Mouse (Mus musculus) liver, embryonic 13.5 days (tissue): ENCODE measurements at regions not wholly inside any gene's neighbourhood (a gene's known extent, or its start where the extent isn't known, plus 50 kb on each side); places are given as distances from the start of the nearest gene placed in this dataset.

Source experiments
- ATAC-seq: fragments of 200-750 bp; cut with Nextera tagmentation; 2 replicates; pipeline ENCODE4 v1.8.0; 2017; ENCODE audit warnings: low read depth, mild to moderate bottlenecking, moderate number of reproducible peaks, moderate library complexity
- DNase-seq: peaks from one replicate; pipeline ENCODE4 v3.0.0; 2022
- H3K27ac ChIP-seq: fragments of 300-500 bp; sonication (generic); 2 replicates; pipeline ENCODE4 v1.5.1; 2015; ENCODE audit warnings: moderate library complexity, mild to moderate bottlenecking, inconsistent platforms
- H3K27me3 ChIP-seq: fragments of 300-500 bp; sonication (generic); 2 replicates; pipeline ENCODE4 v1.6.1; 2015; ENCODE audit warnings: mild to moderate bottlenecking, inconsistent platforms
- H3K36me3 ChIP-seq: fragments of 300-500 bp; sonication (generic); 2 replicates; pipeline ENCODE4 v1.6.1; 2015; ENCODE audit warnings: mild to moderate bottlenecking, inconsistent platforms
- H3K4me1 ChIP-seq: fragments of 300-500 bp; sonication (generic); replicated peaks from 2 replicates; pipeline ENCODE4 v1.6.1; 2015; ENCODE audit warnings: inconsistent platforms
- H3K4me2 ChIP-seq: fragments of 300-500 bp; sonication (generic); 2 replicates; pipeline ENCODE4 v1.6.1; 2015; ENCODE audit warnings: inconsistent platforms, mild to moderate bottlenecking, moderate library complexity
- H3K4me3 ChIP-seq: fragments of 300-500 bp; sonication (generic); replicated peaks from 2 replicates; pipeline ENCODE4 v1.5.1; 2015; ENCODE audit warnings: mild to moderate bottlenecking, inconsistent platforms
- H3K9ac ChIP-seq: fragments of 300-500 bp; sonication (generic); 2 replicates; pipeline ENCODE4 v1.6.1; 2015; ENCODE audit warnings: mild to moderate bottlenecking, inconsistent platforms
- H3K9me3 ChIP-seq: fragments of 300-500 bp; sonication (generic); replicated peaks from 2 replicates; pipeline ENCODE4 v1.6.1; 2016; ENCODE audit warnings: inconsistent platforms
- WGBS: fragments of 180-500 bp; shearing (Covaris S2); methylation state at CpG from one replicate; pipeline ENCODE4 v1.1.7; 2015; ENCODE audit not compliant: insufficient replicate concordance; 5-methylcytosine and 5-hydroxymethylcytosine counted together

GRCm38 (mm10) chr13:47846713-47847112, 414.3 kb upstream of the Id4 start:
- no peaks in the 10 kb centered on the region; the same call in 1 of the 2 replicates for H3K9me3 ChIP-seq
- H3K4me3 ChIP-seq, result no peak overlapping the region
- no peak for DNase-seq
- ATAC-seq, result no peak
- 64% methylated on average over 3 of the region's 3 CpGs for WGBS
- H3K36me3 ChIP-seq, result no peaks in the 10 kb centered on the region
- no peak overlapping the region for H3K27ac ChIP-seq
- no peak overlapping the region for H3K4me2 ChIP-seq
- H3K27me3 ChIP-seq, result no peaks in the 10 kb centered on the region
- no peak overlapping the region for H3K9ac ChIP-seq
- H3K4me1 ChIP-seq, result no peaks in the 10 kb centered on the region

- no peak for DNase-seq
- H3K4me2 ChIP-seq, result no peak overlapping the region
- H3K27ac ChIP-seq, result no peak overlapping the region
- no peak overlapping the region for H3K9ac ChIP-seq
- no peak overlapping the region for H3K4me3 ChIP-seq
- no peaks in the 10 kb centered on the region for H3K4me1 ChIP-seq
- WGBS, result 52% methylated on average over 11 of the region's 11 CpGs
- ATAC-seq, result no peak
- H3K27me3 ChIP-seq, result no peaks in the 10 kb centered on the region
- H3K36me3 ChIP-seq, result no peaks in the 10 kb centered on the region
- no peaks in the 10 kb centered on the region for H3K9me3 ChIP-seq
These were observed 412.4 kb upstream of the Id4 start for GRCm38 (mm10) chr13:47848371-47849188.

- H3K27me3 ChIP-seq, result 0 out of 2 replicates have a peak, but pooled peaks cover 6% of the 10 kb centered on the region
- 2% methylated on average over 22 of the region's 22 CpGs for WGBS
- DNase-seq (no peak), ATAC-seq (no peak)
- no peaks in the 10 kb centered on the region for H3K4me1 ChIP-seq
- H3K4me3 ChIP-seq, result no peak overlapping the region
- no peaks in the 10 kb centered on the region for H3K9me3 ChIP-seq
- H3K27ac ChIP-seq, result no peak overlapping the region
- H3K36me3 ChIP-seq, result no peaks in the 10 kb centered on the region
- no peak overlapping the region for H3K4me2 ChIP-seq
- H3K9ac ChIP-seq, result no peak overlapping the region
These were observed 405.5 kb upstream of the Id4 start for GRCm38 (mm10) chr13:47855422-47856108.

GRCm38 (mm10) chr13:47858946-47859345, 402.1 kb upstream of the Id4 start:
- ATAC-seq, result no peak
- Histone ChIP-seq H3K4me2 (no peak overlapping the region), H3K4me3 (no peak overlapping the region), H3K9ac (no peak overlapping the region), H3K27ac (no peak overlapping the region), H3K4me1 (no peaks in the 10 kb centered on the region), H3K27me3 (0 out of 2 replicates have a peak, but pooled peaks cover 6% of the 10 kb centered on the region), H3K9me3 (no peaks in the 10 kb centered on the region), H3K36me3 (no peaks in the 10 kb centered on the region)
- DNase-seq, result no peak
- WGBS, result 52% methylated on average over 4 of the region's 4 CpGs

- Histone ChIP-seq H3K27ac (no peak overlapping the region), H3K9ac (no peak overlapping the region), H3K4me2 (no peak overlapping the region), H3K9me3 (no peaks in the 10 kb centered on the region), H3K4me1 (no peaks in the 10 kb centered on the region), H3K4me3 (no peak overlapping the region), H3K36me3 (no peaks in the 10 kb centered on the region), H3K27me3 (0 out of 2 replicates have a peak, but pooled peaks cover 6% of the 10 kb centered on the region)
- DNase-seq (no peak), ATAC-seq (no peak)
- WGBS, result 71% methylated on average over 8 of the region's 8 CpGs
These were observed 400.7 kb upstream of the Id4 start for GRCm38 (mm10) chr13:47860316-47860715.

GRCm38 (mm10) chr13:47862896-47863295, 398.1 kb upstream of the Id4 start:
- Histone ChIP-seq H3K27ac (no peak overlapping the region), H3K36me3 (no peaks in the 10 kb centered on the region), H3K4me2 (no peak overlapping the region), H3K4me1 (no peaks in the 10 kb centered on the region), H3K9me3 (no peaks in the 10 kb centered on the region), H3K9ac (no peak overlapping the region), H3K27me3 (no peaks in the 10 kb centered on the region), H3K4me3 (no peak overlapping the region)
- ATAC-seq (no peak), DNase-seq (no peak)
- WGBS, result 48% methylated on average over 3 of the region's 3 CpGs

- Histone ChIP-seq H3K4me2 (no peak overlapping the region), H3K27ac (no peak overlapping the region), H3K4me1 (no peaks in the 10 kb centered on the region), H3K4me3 (no peak overlapping the region), H3K27me3 (no peaks in the 10 kb centered on the region), H3K9me3 (no peaks in the 10 kb centered on the region), H3K36me3 (no peaks in the 10 kb centered on the region), H3K9ac (no peak overlapping the region)
- DNase-seq (no peak), ATAC-seq (no peak)
- 46% methylated on average over 4 of the region's 4 CpGs for WGBS
These were observed 392.4 kb upstream of the Id4 start for GRCm38 (mm10) chr13:47868656-47869055.

- DNase-seq (no peak), ATAC-seq (no peak)
- H3K4me1 ChIP-seq, result no peaks in the 10 kb centered on the region
- H3K9ac ChIP-seq, result no peak overlapping the region
- no peaks in the 10 kb centered on the region for H3K36me3 ChIP-seq
- no peak overlapping the region for H3K4me3 ChIP-seq
- H3K27me3 ChIP-seq, result no peaks in the 10 kb centered on the region
- no peak overlapping the region for H3K27ac ChIP-seq
- WGBS, result 58% methylated on average over 10 of the region's 10 CpGs
- no peaks in the 10 kb centered on the region for H3K9me3 ChIP-seq
- H3K4me2 ChIP-seq, result no peak overlapping the region
These were observed 391.1 kb upstream of the Id4 start for GRCm38 (mm10) chr13:47869670-47870532.

- H3K4me3 ChIP-seq, result no peak overlapping the region
- no peaks in the 10 kb centered on the region for H3K4me1 ChIP-seq
- H3K9ac ChIP-seq, result no peak overlapping the region
- H3K4me2 ChIP-seq, result no peak overlapping the region
- no peak for DNase-seq
- no peaks in the 10 kb centered on the region for H3K9me3 ChIP-seq
- H3K27ac ChIP-seq, result no peak overlapping the region
- WGBS, result 54% methylated on average over 11 of the region's 11 CpGs
- H3K36me3 ChIP-seq, result no peaks in the 10 kb centered on the region
- H3K27me3 ChIP-seq, result no peaks in the 10 kb centered on the region
- no peak for ATAC-seq
These were observed 388.4 kb upstream of the Id4 start for GRCm38 (mm10) chr13:47872645-47873044.

GRCm38 (mm10) chr13:47892569-47892968, 368.5 kb upstream of the Id4 start:
- no peak overlapping the region for H3K27ac ChIP-seq
- no peaks in the 10 kb centered on the region for H3K36me3 ChIP-seq

GRCm38 (mm10) chr13:47894331-47894730, 366.7 kb upstream of the Id4 start:
- Histone ChIP-seq H3K9ac (no peak overlapping the region), H3K27me3 (no peaks in the 10 kb centered on the region), H3K4me1 (no peaks in the 10 kb centered on the region), H3K9me3 (0 out of 2 replicates have a peak, but pooled peaks cover 5% of the 10 kb centered on the region), H3K4me2 (no peak overlapping the region), H3K4me3 (no peak overlapping the region), H3K36me3 (no peaks in the 10 kb centered on the region), H3K27ac (no peak overlapping the region)
- WGBS, result 56% methylated on average over 1 of the region's 1 CpGs
- ATAC-seq (no peak), DNase-seq (no peak)

More at GRCm38 (mm10) chr13:47892569-47892968, 368.5 kb upstream of the Id4 start:
- WGBS, result 69% methylated on average over 4 of the region's 4 CpGs
- no peak overlapping the region for H3K9ac ChIP-seq
- H3K4me3 ChIP-seq, result no peak overlapping the region
- H3K27me3 ChIP-seq, result no peaks in the 10 kb centered on the region
- no peak overlapping the region for H3K4me2 ChIP-seq
- H3K4me1 ChIP-seq, result no peaks in the 10 kb centered on the region
- DNase-seq (no peak), ATAC-seq (no peak)
- H3K9me3 ChIP-seq, result 0 out of 2 replicates have a peak, but pooled peaks cover 5% of the 10 kb centered on the region
